Mouse (Mus musculus) CH12.LX (cell line): ENCODE data around the gene March5. TPM values are rescaled to one million over a fixed set of nuclear protein-coding genes. Genes with fewer than 3 reads are reported as not detected.

Source experiments
- DNase-seq: peaks from one replicate; pipeline ENCODE4 v3.0.0-alpha.2; 2013; ENCODE audit errors: extremely low read depth
- H3K27ac ChIP-seq: 2 replicates; pipeline ENCODE4 v1.5.1; 2012; ENCODE audit warnings: low read depth, mild to moderate bottlenecking, control low read depth, moderate library complexity; ENCODE audit not compliant: insufficient read depth
- H3K27me3 ChIP-seq: replicated peaks from 2 replicates; pipeline ENCODE3; 2012; ENCODE audit warnings: inconsistent platforms
- H3K36me3 ChIP-seq, 2 experiments: replicated peaks in 1 of 2; 2 replicates each; pipeline versions ENCODE3 to v1.6.1; 2012; ENCODE audit warnings: inconsistent platforms in 1 of 2, low read length in 1 of 2, mild to moderate bottlenecking in 1 of 2, mixed read lengths in 1 of 2, moderate library complexity in 1 of 2; ENCODE audit not compliant: control insufficient read depth in 1 of 2, insufficient read depth in 1 of 2
- H3K4me1 ChIP-seq, 2 experiments: 2 replicates each; pipeline ENCODE4 v1.6.1; 2012; ENCODE audit warnings: inconsistent platforms in 1 of 2, moderate library complexity in 1 of 2; ENCODE audit not compliant: insufficient read depth in 2 of 2, control insufficient read depth in 1 of 2
- H3K4me2 ChIP-seq: 2 replicates; pipeline ENCODE4 v1.6.1; 2012; ENCODE audit warnings: low read depth, mild to moderate bottlenecking, control low read depth; ENCODE audit not compliant: poor library complexity, insufficient read depth, severe bottlenecking
- H3K4me3 ChIP-seq, 3 experiments: fragments of 150-350 bp in 1 of 3; sonication (generic) in 1 of 3; replicated peaks in 1 of 3; 2 replicates each; pipeline versions ENCODE3 to v1.5.1; 2011 to 2012; ENCODE audit warnings: low read depth in 2 of 3, low read length in 2 of 3, mild to moderate bottlenecking in 2 of 3, moderate library complexity in 2 of 3, control low read depth in 1 of 3, improper control_type of control experiment in 1 of 3, inconsistent platforms in 1 of 3, mixed read lengths in 1 of 3; ENCODE audit not compliant: poor library complexity in 1 of 3
- H3K79me2 ChIP-seq: replicated peaks from 2 replicates; pipeline ENCODE4 v1.6.1; 2012; ENCODE audit warnings: mild to moderate bottlenecking, moderate library complexity; ENCODE audit not compliant: control insufficient read depth, poor library complexity, insufficient read depth, severe bottlenecking; ENCODE audit errors: extremely low read depth
- H3K9ac ChIP-seq: 2 replicates; pipeline ENCODE4 v1.6.1; 2012; ENCODE audit warnings: low read depth, mild to moderate bottlenecking, control low read depth, moderate library complexity; ENCODE audit not compliant: insufficient read depth
- H3K9me3 ChIP-seq: replicated peaks from 2 replicates; pipeline ENCODE3; 2012; ENCODE audit warnings: low read length, inconsistent platforms, mixed read lengths
- CHD1 ChIP-seq: IDR thresholded peaks from 2 replicates; pipeline ENCODE4 v1.6.1; 2012; ENCODE audit warnings: low read depth, low read length, improper control_type of control experiment, inconsistent platforms
- CHD2 ChIP-seq: IDR thresholded peaks from 2 replicates; pipeline ENCODE4 v1.6.1; 2011; ENCODE audit warnings: low read length, improper control_type of control experiment
- E2F4 ChIP-seq: IDR thresholded peaks from 2 replicates; pipeline ENCODE4 v1.6.1; 2011; ENCODE audit warnings: low read depth, low read length, improper control_type of control experiment; ENCODE audit not compliant: insufficient replicate concordance
- EP300 ChIP-seq: IDR thresholded peaks from 2 replicates; pipeline ENCODE4 v1.6.1; 2011; ENCODE audit warnings: low read length, improper control_type of control experiment
- IRF4 ChIP-seq: IDR thresholded peaks from 2 replicates; pipeline ENCODE4 v1.6.1; 2014; ENCODE audit warnings: low read depth, mild to moderate bottlenecking, inconsistent platforms, low read length, improper control_type of control experiment
- JUN ChIP-seq: IDR thresholded peaks from 2 replicates; pipeline ENCODE4 v1.6.1; 2011; ENCODE audit warnings: low read depth, mild to moderate bottlenecking, low read length, improper control_type of control experiment, moderate library complexity; ENCODE audit not compliant: insufficient read depth
- JUND ChIP-seq: conservative IDR thresholded peaks from 2 replicates; pipeline ENCODE4 v1.6.1; 2011; ENCODE audit warnings: low read depth, low read length, improper control_type of control experiment
- MAFK ChIP-seq: IDR thresholded peaks from 2 replicates; pipeline ENCODE4 v1.6.1; 2011; ENCODE audit warnings: low read length, improper control_type of control experiment; ENCODE audit not compliant: insufficient replicate concordance
- MYC ChIP-seq: IDR thresholded peaks from 2 replicates; pipeline ENCODE4 v1.6.1; 2011; ENCODE audit warnings: low read depth, mild to moderate bottlenecking, improper control_type of control experiment, low read length
- NRF1 ChIP-seq: IDR thresholded peaks from 2 replicates; pipeline ENCODE4 v1.6.1; 2014; ENCODE audit warnings: low read depth, mild to moderate bottlenecking, inconsistent platforms, low read length, improper control_type of control experiment, moderate library complexity
- POLR2AphosphoS2 ChIP-seq: IDR thresholded peaks from 2 replicates; pipeline ENCODE4 v1.6.1; 2011; ENCODE audit warnings: low read depth, low read length, improper control_type of control experiment
- RAD21 ChIP-seq: IDR thresholded peaks from 2 replicates; pipeline ENCODE4 v1.6.1; 2011; ENCODE audit warnings: low read depth, mild to moderate bottlenecking, low read length, improper control_type of control experiment, moderate library complexity
- RCOR1 ChIP-seq: conservative IDR thresholded peaks from 2 replicates; pipeline ENCODE4 v1.6.1; 2012; ENCODE audit warnings: low read depth, mild to moderate bottlenecking, inconsistent platforms, low read length, improper control_type of control experiment
- SIN3A ChIP-seq: IDR thresholded peaks from 2 replicates; pipeline ENCODE4 v1.6.1; 2012; ENCODE audit warnings: low read length, improper control_type of control experiment, inconsistent platforms
- TCF12 ChIP-seq: IDR thresholded peaks from 2 replicates; pipeline ENCODE4 v1.6.1; 2014; ENCODE audit warnings: low read depth, mild to moderate bottlenecking, inconsistent platforms, low read length, improper control_type of control experiment
- UBTF ChIP-seq: IDR thresholded peaks from 2 replicates; pipeline ENCODE4 v1.6.1; 2012; ENCODE audit warnings: low read depth, mild to moderate bottlenecking, inconsistent platforms, low read length, improper control_type of control experiment, moderate library complexity
- ZC3H11A ChIP-seq: IDR thresholded peaks from 2 replicates; pipeline ENCODE4 v1.6.1; 2012; ENCODE audit warnings: low read depth, mild to moderate bottlenecking, inconsistent platforms, low read length, improper control_type of control experiment
- ZMIZ1 ChIP-seq: IDR thresholded peaks from 2 replicates; pipeline ENCODE4 v1.6.1; 2012; ENCODE audit warnings: low read depth, mild to moderate bottlenecking, inconsistent platforms, low read length, improper control_type of control experiment
- dilution Hi-C: fragments of 300-500 bp; cut with MboI; formaldehyde crosslinking; loops from 2 replicates; pipeline ENCODE4 v1.14.3; 2020; ENCODE audit warnings: low sequenced_read_pairs; ENCODE audit not compliant: extremely low pct_unique_long_range_greater_than_20kb, extremely low pct_ligation_motif_present
- in situ Hi-C: fragments of 300-500 bp; cut with MboI; formaldehyde crosslinking; loops from 3 replicates; pipeline ENCODE4 v1.14.3; 2019; ENCODE audit warnings: low sequenced_read_pairs, low pct_ligation_motif_present, low pct_unique_long_range_greater_than_20kb, mixed read lengths
- polyA plus RNA-seq: library from polyadenylated mRNA; unstranded; fragments of >175 nt; gene quantifications from 2 replicates; pipeline ENCODE4 v1.2.1, GENCODE M21; 2012; ENCODE audit warnings: low read depth; ENCODE audit not compliant: insufficient read length
- total RNA-seq, 2 experiments: library from RNA; depleted of rRNA; stranded (reverse); fragments of 300-350 nt in 1 of 2; fragments of >200 nt in 1 of 2; gene quantifications; 2 replicates each; pipeline ENCODE4 v1.2.3; 2012 to 2014

The March5 gene
- total and polyA plus RNA-seq, 3 experiments = 118 to 160 (median 137) TPM

- dilution Hi-C loops (no loop called here), in situ Hi-C loops (no loop called here)
- DNase-seq = no peak
- Histone ChIP-seq H3K27ac (no peak overlapping the region; the same call in 1 of the 2 replicates), H3K4me3 (no peak overlapping the region), H3K79me2 (peaks cover 64% of the 10 kb centered on the region), H3K9ac (no peak overlapping the region; the same call in 1 of the 2 replicates), H3K4me1 (peaks cover 0 to 21% of the 10 kb centered on the region in 2 experiments; a peak in 3 of 4 replicates), H3K4me2 (no peak overlapping the region), H3K27me3 (peaks cover 10% of the 10 kb centered on the region), H3K36me3 (peaks cover 26 to 43% of the 10 kb centered on the region in 2 experiments), H3K9me3 (no peaks in the 10 kb centered on the region)
- no peak for TF ChIP-seq MAFK
- TF ChIP-seq RCOR1 = no peak
- no peak for TF ChIP-seq CHD2
- no peak for TF ChIP-seq JUN
- TF ChIP-seq JUND = no peak
- TF ChIP-seq UBTF = no peak
- TF ChIP-seq TCF12 = no peak
Observed at GRCm38 (mm10) chr19:37210457-37210856, 3.1 kb downstream of the March5 start.

- H3K4me2 ChIP-seq = no peak overlapping the region
- no peak for TF ChIP-seq CHD2
- no peak for TF ChIP-seq ZMIZ1
- no peak for TF ChIP-seq IRF4
- no peak for TF ChIP-seq TCF12
- no peak for TF ChIP-seq NRF1
- TF ChIP-seq EP300 = no peak
- TF ChIP-seq MYC = no peak
- TF ChIP-seq E2F4 = no peak
- dilution Hi-C loops = no loop called here
- H3K9ac ChIP-seq = no peak overlapping the region
- H3K4me3 ChIP-seq = no peak overlapping the region
- H3K36me3 ChIP-seq = peaks cover 30 to 52% of the 10 kb centered on the region in 2 experiments
- peaks cover 0 to 21% of the 10 kb centered on the region in 2 experiments; a peak in 3 of 4 replicates for H3K4me1 ChIP-seq
- DNase-seq = no peak
- H3K27ac ChIP-seq = no peak overlapping the region
- peaks cover 67% of the 10 kb centered on the region for H3K79me2 ChIP-seq
- in situ Hi-C loops = no loop called here
- no peaks in the 10 kb centered on the region for H3K9me3 ChIP-seq
- peaks cover 7% of the 10 kb centered on the region for H3K27me3 ChIP-seq
Observed at GRCm38 (mm10) chr19:37211416-37211815, 4.1 kb downstream of the March5 start.

GRCm38 (mm10) chr19:37214711-37215110 lies 7.4 kb downstream of the March5 start:
- H3K36me3 ChIP-seq = peaks cover 53 to 80% of the 10 kb centered on the region in 2 experiments
- H3K27me3 ChIP-seq = no peaks in the 10 kb centered on the region
- H3K9ac ChIP-seq = no peak overlapping the region
- DNase-seq = no peak
- no peak overlapping the region for H3K4me3 ChIP-seq
- peaks cover 53% of the 10 kb centered on the region for H3K79me2 ChIP-seq
- dilution Hi-C loops (no loop called here), in situ Hi-C loops (no loop called here)
- peaks cover 0 to 17% of the 10 kb centered on the region in 2 experiments; a peak in 3 of 4 replicates for H3K4me1 ChIP-seq
- no peaks in the 10 kb centered on the region for H3K9me3 ChIP-seq
- TF ChIP-seq SIN3A (no peak), CHD1 (no peak), RAD21 (no peak), POLR2AphosphoS2 (no peak), UBTF (no peak), ZMIZ1 (no peak), ZC3H11A (no peak)
- H3K27ac ChIP-seq = no peak overlapping the region
- H3K4me2 ChIP-seq = no peak overlapping the region
